Mouse (Mus musculus) heart, embryonic 12.5 days (tissue): ENCODE measurements around the gene Scpep1. TPM values are rescaled to one million over a fixed set of nuclear protein-coding genes. Genes with fewer than 3 reads are reported as not detected.
A peak's percentile ranks its signal among the peaks of the same experiment; 100 is the strongest.

Experiments
- ATAC-seq: fragments of 200-750 bp; cut with Nextera tagmentation; 2 replicates; pipeline ENCODE4 v1.8.0; 2017; ENCODE audit warnings: moderate TSS enrichment, moderate library complexity; ENCODE audit not compliant: insufficient number of reproducible peaks, low FRiP score
- H3K27ac ChIP-seq: fragments of 300-500 bp; sonication (generic); 2 replicates; pipeline ENCODE4 v1.5.1; 2016; ENCODE audit warnings: mild to moderate bottlenecking, moderate library complexity; ENCODE audit not compliant: poor library complexity, severe bottlenecking
- H3K27me3 ChIP-seq: fragments of 300-500 bp; sonication (generic); replicated peaks from 2 replicates; pipeline ENCODE4 v1.6.1; 2016; ENCODE audit warnings: mild to moderate bottlenecking, moderate library complexity
- H3K36me3 ChIP-seq: fragments of 300-500 bp; sonication (generic); 2 replicates; pipeline ENCODE4 v1.6.1; 2016; ENCODE audit warnings: mild to moderate bottlenecking, moderate library complexity
- H3K4me1 ChIP-seq: fragments of 300-500 bp; sonication (generic); replicated peaks from 2 replicates; pipeline ENCODE4 v1.6.1; 2016; ENCODE audit warnings: mild to moderate bottlenecking
- H3K4me2 ChIP-seq: fragments of 300-500 bp; sonication (generic); 2 replicates; pipeline ENCODE4 v1.6.1; 2016; ENCODE audit warnings: mild to moderate bottlenecking, moderate library complexity
- H3K4me3 ChIP-seq: fragments of 300-500 bp; sonication (generic); 2 replicates; pipeline ENCODE4 v1.5.1; 2016; ENCODE audit warnings: mild to moderate bottlenecking
- H3K9ac ChIP-seq: fragments of 300-500 bp; sonication (generic); 2 replicates; pipeline ENCODE4 v1.6.1; 2016; ENCODE audit warnings: mild to moderate bottlenecking, moderate library complexity
- H3K9me3 ChIP-seq: fragments of 300-500 bp; sonication (generic); replicated peaks from 2 replicates; pipeline ENCODE4 v1.6.1; 2016; ENCODE audit warnings: mild to moderate bottlenecking, moderate library complexity
- WGBS: fragments of 180-500 bp; shearing (Covaris S2); methylation state at CpG from one replicate; pipeline ENCODE4 v1.1.7; 2016; 5-methylcytosine and 5-hydroxymethylcytosine counted together
- polyA plus RNA-seq: library from polyadenylated mRNA; unstranded; fragments of >200 nt; fragmentation: Nextera tagmentation; extraction: Ambion mirVana; gene quantifications from 2 replicates; pipeline ENCODE4 v1.2.1, GENCODE M21; 2016

Scpep1 gene
- polyA plus RNA-seq, 1 experiment from 2014 or later, result 47.5 TPM

DNA sequence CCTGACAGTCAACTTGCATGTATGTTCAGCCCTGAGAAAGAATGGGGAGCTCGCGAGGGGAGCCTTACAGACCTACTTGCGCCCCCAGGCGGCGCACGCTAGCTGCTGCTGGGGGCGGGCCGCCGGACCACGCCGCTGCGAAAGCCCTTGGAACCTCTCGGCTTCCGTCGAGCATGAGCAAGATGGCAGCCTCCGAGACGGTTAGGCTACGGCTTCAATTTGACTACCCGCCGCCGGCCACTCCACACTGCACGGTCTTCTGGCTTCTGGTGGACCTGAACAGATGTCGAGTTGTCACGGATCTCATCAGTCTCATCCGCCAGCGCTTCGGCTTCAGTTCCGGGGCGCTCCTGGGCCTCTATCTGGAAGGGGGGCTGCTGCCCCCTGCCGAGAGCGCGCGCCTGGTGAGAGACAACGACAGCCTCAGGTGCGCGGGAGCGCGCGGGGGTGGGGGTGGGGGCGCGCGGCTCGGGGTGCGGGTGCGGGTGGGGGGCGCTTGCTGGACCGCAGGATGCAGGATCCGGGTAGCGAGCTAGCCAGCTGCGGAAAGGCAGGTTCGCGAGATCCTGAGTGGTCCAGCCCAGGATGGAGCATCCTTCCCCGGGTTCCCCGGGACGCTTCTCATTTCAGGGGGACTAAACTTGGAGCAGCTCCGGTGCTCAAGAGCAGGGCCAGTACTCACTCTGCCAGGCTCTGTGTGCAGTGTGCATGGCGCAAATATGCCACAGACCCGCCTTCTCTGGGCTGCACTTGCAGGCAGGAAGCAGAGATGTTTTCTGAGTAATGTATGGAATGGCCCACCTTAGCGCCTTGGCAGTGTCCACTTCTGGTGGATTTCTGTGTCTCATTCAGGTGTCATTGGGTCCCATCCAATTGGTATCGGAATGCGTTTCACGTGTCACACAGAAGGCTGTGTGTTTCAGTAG is 18.8 kb upstream of the Scpep1 start:
- Histone ChIP-seq H3K27ac (peak overlapping the region; percentile 75), H3K9ac (peak overlapping the region; percentile 85), H3K4me3 (peak overlapping the region; percentile 88), H3K4me1 (peaks cover 10% of the 10 kb centered on the region), H3K9me3 (no peaks in the 10 kb centered on the region), H3K36me3 (no peaks in the 10 kb centered on the region; the same call in 1 of the 2 replicates), H3K4me2 (peak overlapping the region; percentile 92), H3K27me3 (no peaks in the 10 kb centered on the region)
- WGBS, result 2% methylated on average over 61 of the region's 62 CpGs
- ATAC-seq, result peak; percentile 79

DNA sequence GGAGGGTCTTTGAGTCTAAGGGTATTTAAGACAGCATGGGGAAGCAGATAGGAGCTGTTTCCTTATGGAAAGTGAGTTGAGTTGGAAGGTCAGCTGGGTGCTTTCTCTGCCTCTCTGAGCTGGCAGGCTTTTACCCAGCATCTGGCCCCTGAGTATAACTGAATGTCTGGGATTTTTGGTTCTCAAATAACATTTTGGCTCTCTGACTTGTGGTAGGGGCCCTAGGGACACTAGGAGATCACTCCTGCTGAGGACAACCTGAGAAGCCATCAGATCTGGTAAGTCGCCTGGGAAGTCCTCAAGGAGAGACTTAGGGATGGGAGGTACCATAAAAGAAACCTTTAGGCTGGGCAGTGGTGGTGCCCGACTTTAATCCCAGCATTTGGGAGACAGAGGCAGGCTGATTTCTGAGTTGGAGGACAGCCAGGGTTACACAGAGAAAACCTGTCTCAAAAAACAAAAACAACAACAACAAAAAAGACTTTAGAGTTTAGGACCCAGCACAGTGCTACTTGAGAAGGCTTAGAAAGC is 15.0 kb upstream of the Scpep1 start, which contains the start of gene Coil:
TSS of gene Coil (plus strand) at position 51 of the 531 bp plus-strand sequence.
- H3K27me3 ChIP-seq, result no peaks in the 10 kb centered on the region
- no peaks in the 10 kb centered on the region for H3K36me3 ChIP-seq
- H3K4me2 ChIP-seq, result no peak within 1 kb of the TSS
- no peak within 1 kb of the TSS for H3K27ac ChIP-seq
- peaks cover 10% of the 10 kb centered on the region for H3K4me1 ChIP-seq
- ATAC-seq, result no peak; the same call in 1 of the 2 replicates
- no peak within 1 kb of the TSS for H3K4me3 ChIP-seq
- 34% methylated on average over 2 of the region's 2 CpGs for WGBS
- H3K9me3 ChIP-seq, result no peaks in the 10 kb centered on the region
- H3K9ac ChIP-seq, result no peak within 1 kb of the TSS

DNA sequence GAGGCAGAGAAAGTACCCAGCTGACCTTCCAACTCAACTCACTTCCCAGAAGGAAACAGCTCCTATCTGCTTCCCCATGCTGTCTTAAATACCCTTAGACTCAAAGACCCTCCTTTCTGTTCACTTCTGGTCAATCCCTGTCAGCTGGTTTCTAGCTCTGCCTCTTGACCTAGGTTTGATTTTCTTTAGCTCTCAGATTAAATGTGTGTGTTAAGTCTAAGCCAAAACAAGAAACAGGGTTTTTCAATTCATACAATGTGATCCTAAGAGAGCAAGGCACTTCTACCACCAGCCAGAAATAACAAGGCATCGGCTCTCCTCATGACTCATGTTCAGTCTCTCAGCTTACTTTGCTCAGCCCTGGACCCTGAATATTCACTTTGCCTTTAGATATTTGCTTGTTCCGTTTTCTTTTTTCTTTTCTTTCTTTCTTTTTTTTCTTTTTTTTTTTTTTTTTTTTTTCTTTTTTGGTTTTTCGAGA is 11.7 kb upstream of the Scpep1 start, which contains the start of gene Elobl:
TSS of gene Elobl (minus strand) at position 51 of the 481 bp plus-strand sequence.
- H3K9me3 ChIP-seq, result no peaks in the 10 kb centered on the region
- no peak within 1 kb of the TSS for H3K27ac ChIP-seq
- ATAC-seq, result no peak
- WGBS, result 77% methylated on average over 2 of the region's 3 CpGs
- H3K27me3 ChIP-seq, result no peaks in the 10 kb centered on the region
- no peaks in the 10 kb centered on the region for H3K36me3 ChIP-seq
- H3K4me2 ChIP-seq, result no peak within 1 kb of the TSS
- no peaks in the 10 kb centered on the region for H3K4me1 ChIP-seq
- no peak within 1 kb of the TSS for H3K9ac ChIP-seq
- no peak within 1 kb of the TSS for H3K4me3 ChIP-seq

DNA sequence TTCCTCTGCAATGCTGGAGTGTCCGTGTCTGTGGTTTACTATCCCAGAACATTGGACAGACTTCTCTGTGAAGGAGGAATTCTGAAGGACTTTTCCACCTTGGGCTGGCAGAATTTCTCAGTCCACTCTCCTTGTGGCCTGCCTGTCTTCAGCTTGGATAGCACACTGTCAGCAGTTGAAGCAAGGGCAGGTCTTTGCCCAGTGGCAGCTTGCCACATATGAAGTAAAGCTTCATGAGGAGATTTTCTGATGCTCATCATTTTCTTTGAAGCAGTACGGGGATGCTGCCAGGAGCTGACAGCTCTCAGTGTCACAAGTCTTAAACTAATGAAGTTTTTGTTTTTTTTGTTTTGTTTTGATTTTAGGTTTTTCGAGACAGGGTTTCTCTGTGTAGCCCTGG is 3.6 kb upstream of the Scpep1 start:
- Histone ChIP-seq H3K9me3 (no peaks in the 10 kb centered on the region), H3K4me3 (no peak overlapping the region), H3K27me3 (no peaks in the 10 kb centered on the region), H3K4me2 (no peak overlapping the region), H3K36me3 (no peaks in the 10 kb centered on the region), H3K27ac (no peak overlapping the region), H3K4me1 (0 out of 2 replicates have a peak, but pooled peaks cover 3% of the 10 kb centered on the region), H3K9ac (no peak overlapping the region)
- WGBS, result 71% methylated on average over 3 of the region's 3 CpGs
- ATAC-seq, result no peak

DNA sequence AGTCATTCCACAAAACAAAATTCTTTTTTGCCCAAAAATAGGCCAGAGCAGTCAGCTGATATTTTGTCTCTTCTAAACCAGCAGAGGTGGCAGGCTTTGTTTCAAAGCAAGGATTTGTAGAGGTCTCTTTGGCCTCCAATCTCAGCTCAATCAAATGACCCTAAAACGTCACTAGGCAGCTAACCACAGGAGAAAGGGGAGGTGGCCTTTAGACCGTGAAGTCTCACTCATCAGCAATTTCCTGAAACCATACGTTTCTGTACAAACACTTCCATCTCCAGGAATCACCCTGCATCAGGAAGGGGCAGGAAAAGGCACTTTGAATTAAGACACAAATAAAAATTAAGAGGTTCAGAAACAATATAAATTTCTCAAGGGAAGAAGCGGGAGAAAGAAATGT is 462 bp downstream of the Scpep1 start:
- Histone ChIP-seq H3K9ac (peak overlapping the region; percentile 67), H3K36me3 (peaks cover 8% of the 10 kb centered on the region), H3K4me3 (peak overlapping the region; percentile 63), H3K27me3 (no peaks in the 10 kb centered on the region), H3K4me1 (0 out of 2 replicates have a peak, but pooled peaks cover 3% of the 10 kb centered on the region), H3K9me3 (no peaks in the 10 kb centered on the region), H3K27ac (0 out of 2 replicates have a peak overlapping the region, but pooled peaks have one; percentile 42), H3K4me2 (peak overlapping the region; percentile 75)
- ATAC-seq, result peak; percentile 30; the same call in 1 of the 2 replicates
- 0% methylated on average over 4 of the region's 4 CpGs for WGBS

DNA sequence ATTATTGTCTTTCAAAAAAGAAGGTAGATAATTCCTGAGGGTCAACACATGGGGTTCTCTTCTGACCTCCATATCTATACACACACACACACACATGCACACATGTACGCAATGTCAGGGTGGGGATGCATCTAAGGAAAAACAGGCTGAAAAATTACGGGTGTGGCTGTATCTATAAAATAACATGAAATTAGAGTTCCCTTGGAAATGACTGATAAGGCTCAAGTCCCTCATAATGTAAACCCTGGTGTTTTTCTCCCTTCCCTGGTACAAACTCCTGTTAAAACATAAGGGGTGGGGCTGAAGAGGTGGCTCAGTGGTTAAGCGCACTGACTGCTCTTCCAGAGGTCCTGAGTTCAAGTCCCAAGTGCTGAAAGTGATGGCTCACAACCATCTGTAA is 1.7 kb downstream of the Scpep1 start:
- no peak overlapping the region for H3K4me2 ChIP-seq

DNA sequence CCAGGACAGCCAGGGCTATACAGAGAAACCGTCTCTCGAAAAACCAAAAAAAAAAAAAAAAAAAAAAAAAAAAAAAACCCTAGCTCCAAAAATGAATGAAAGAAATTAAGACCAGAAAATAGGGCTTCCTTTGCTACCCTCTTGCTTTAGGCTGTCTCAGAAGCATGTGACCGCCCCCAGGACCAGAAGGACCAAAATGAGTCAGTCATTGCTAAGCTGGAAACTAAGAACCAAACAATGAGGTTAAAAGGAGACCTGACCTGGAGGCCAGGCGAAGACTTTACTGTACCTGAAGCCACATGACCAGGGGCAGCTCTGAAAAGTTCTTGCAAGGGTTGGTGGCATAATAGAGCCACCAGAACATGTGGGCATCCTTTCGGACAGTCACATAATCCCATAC is 3.1 kb downstream of the Scpep1 start:
- 87% methylated on average over 5 of the region's 5 CpGs for WGBS
- Histone ChIP-seq H3K27ac (no peak overlapping the region), H3K36me3 (peaks cover 8% of the 10 kb centered on the region), H3K9me3 (no peaks in the 10 kb centered on the region), H3K4me1 (0 out of 2 replicates have a peak, but pooled peaks cover 3% of the 10 kb centered on the region), H3K27me3 (no peaks in the 10 kb centered on the region), H3K4me3 (no peak overlapping the region), H3K4me2 (no peak overlapping the region), H3K9ac (no peak overlapping the region)
- no peak for ATAC-seq

More for the DNA sequence above, 1.7 kb downstream of the Scpep1 start:
- Histone ChIP-seq H3K9ac (no peak overlapping the region), H3K4me1 (0 out of 2 replicates have a peak, but pooled peaks cover 3% of the 10 kb centered on the region), H3K27me3 (no peaks in the 10 kb centered on the region), H3K27ac (no peak overlapping the region), H3K9me3 (no peaks in the 10 kb centered on the region), H3K4me3 (no peak overlapping the region), H3K36me3 (peaks cover 8% of the 10 kb centered on the region)
- no peak for ATAC-seq
- 88% methylated on average over 3 of the region's 3 CpGs for WGBS

DNA sequence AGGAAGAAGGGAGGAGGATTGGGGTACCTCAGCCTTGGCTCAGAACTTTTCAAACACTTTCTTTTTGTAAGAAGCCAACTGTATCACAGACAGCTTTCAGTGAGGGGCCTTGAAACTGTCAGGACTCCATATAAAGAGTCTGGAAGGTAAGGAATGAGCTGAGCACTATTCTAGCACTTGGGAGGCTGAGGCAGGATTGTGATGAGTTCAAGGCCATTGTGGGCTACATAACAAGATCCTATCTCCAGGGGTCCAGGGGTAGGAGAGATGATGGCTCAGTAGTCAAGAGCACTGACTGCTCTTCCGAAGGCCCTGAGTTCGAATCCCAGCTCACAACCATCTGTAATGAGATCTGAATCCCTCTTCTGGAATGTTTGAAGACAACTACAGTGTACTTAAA is 3.7 kb downstream of the Scpep1 start:
- H3K9me3 ChIP-seq, result no peaks in the 10 kb centered on the region
- ATAC-seq, result no peak
- no peak overlapping the region for H3K4me3 ChIP-seq
- no peak overlapping the region for H3K9ac ChIP-seq
- no peak overlapping the region for H3K4me2 ChIP-seq
- 0 out of 2 replicates have a peak, but pooled peaks cover 3% of the 10 kb centered on the region for H3K4me1 ChIP-seq
- H3K27me3 ChIP-seq, result no peaks in the 10 kb centered on the region
- no peak overlapping the region for H3K27ac ChIP-seq
- 92% methylated on average over 2 of the region's 2 CpGs for WGBS
- H3K36me3 ChIP-seq, result peaks cover 13% of the 10 kb centered on the region

DNA sequence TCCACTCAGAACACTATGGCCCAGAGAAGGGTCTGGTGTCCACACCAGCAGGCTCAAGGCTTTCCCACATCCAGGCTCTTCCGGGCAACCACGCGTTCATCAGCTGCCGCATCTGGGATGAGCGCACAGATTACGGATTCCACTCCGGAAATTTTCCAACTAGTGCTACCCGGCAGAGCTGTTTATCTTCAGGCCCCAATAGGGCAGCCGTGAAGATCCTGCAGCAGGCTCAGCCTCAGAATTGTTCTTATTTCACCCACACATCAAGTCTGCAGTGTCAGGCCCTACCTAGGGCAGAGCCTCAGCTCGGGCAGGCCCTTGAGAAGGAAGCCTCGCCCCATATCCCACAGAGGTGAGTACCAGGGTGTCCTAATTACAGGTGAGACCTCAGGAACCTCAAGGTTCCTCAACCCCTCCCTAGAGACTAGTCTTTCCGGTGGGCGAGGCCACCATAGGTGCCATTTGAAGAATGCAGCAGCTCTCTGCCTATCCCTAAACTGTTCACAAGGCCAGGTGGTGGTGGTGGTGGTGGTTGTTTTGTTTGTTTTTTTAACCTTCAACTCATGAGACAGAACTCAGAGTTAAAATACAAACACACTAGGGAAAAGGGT is 4.5 kb downstream of the Scpep1 start:
- H3K27ac ChIP-seq, result no peak overlapping the region
- H3K9me3 ChIP-seq, result no peaks in the 10 kb centered on the region
- no peak overlapping the region for H3K9ac ChIP-seq
- no peaks in the 10 kb centered on the region for H3K27me3 ChIP-seq
- H3K4me1 ChIP-seq, result 0 out of 2 replicates have a peak, but pooled peaks cover 5% of the 10 kb centered on the region
- no peak for ATAC-seq
- peaks cover 20% of the 10 kb centered on the region for H3K36me3 ChIP-seq
- WGBS, result 69% methylated on average over 13 of the region's 13 CpGs
- no peak overlapping the region for H3K4me3 ChIP-seq
- no peak overlapping the region for H3K4me2 ChIP-seq

DNA sequence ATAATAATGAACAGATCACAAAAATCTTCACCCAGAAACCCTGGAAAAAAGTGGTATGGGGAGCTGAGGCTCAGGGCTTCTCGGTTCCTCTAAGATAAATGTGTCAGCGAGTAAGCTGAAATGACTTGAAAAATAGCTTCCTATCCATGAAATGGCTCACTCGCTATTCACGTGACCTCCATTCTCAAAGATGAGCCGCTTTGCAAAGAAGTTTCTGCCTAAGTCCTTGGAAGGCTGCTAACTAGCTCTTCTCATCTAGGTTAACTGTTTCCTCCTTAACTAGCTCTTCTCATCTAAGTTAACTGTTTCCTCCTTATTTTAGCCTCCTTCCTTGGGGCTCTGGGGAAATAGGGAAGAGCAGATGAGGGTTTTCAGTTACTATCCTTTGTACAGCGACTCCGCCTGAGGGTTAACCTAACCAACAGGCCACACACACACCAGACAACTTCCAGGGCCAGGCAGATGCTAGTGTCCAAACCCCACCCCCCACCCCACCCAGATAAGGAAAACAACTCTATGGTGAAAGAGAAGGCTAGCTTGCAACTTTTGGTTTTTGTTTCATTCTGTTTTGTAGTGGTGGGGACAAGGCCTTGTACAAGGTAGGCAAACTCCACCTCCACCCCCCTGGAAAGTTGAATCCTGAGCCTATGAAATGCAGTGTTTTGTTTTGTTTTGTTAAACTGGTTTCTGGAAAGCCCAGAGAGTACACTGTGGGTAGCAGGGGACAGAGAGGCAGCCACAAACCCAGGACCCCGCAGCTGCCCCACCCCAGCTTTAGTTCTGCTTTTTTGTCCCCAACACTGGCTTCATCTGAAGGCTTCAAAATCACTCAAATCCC is 5.2 kb downstream of the Scpep1 start:
- Histone ChIP-seq H3K27ac (no peak overlapping the region), H3K9ac (no peak overlapping the region), H3K4me1 (0 out of 2 replicates have a peak, but pooled peaks cover 5% of the 10 kb centered on the region), H3K36me3 (peaks cover 26% of the 10 kb centered on the region), H3K27me3 (no peaks in the 10 kb centered on the region), H3K4me3 (no peak overlapping the region), H3K9me3 (no peaks in the 10 kb centered on the region), H3K4me2 (no peak overlapping the region)
- no peak for ATAC-seq
- WGBS, result 80% methylated on average over 8 of the region's 8 CpGs
